Mouse (Mus musculus): Measurements from ENCODE around the gene Cd6.

DNA sequence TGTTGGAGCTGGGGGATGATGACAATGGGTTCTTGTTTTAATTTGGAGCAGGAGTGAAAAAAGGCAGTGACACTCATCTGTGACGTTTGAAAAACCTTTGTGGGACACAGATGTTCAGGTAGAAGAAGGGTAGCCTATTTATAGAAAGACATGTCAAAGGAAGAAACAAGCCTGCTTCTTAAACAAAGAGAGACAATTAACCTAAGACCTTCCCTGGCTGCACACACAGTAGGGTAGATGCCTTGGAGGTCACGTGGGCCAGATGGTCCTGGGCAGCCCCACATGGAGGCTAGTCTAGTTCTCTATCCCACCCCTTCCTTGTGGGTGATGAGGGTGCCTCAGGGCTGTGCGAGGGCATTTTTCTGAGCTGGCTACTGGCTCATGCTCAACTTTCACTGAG is 45.8 kb downstream of the Cd6 start:
- TF ChIP-seq POLR2A (IDR thresholded peaks at IDR 0.05; ENCODE audit: borderline replicate concordance, extremely low read depth, low read depth, low read length) (no peak), CTCF (IDR thresholded peaks at IDR 0.05; ENCODE audit: insufficient read depth, low read length) (no peak)

Measured in lung, adult 2 months (tissue).